20 mouse cellular contexts compared by ENCODE assay signal in the genomic region with DNA sequence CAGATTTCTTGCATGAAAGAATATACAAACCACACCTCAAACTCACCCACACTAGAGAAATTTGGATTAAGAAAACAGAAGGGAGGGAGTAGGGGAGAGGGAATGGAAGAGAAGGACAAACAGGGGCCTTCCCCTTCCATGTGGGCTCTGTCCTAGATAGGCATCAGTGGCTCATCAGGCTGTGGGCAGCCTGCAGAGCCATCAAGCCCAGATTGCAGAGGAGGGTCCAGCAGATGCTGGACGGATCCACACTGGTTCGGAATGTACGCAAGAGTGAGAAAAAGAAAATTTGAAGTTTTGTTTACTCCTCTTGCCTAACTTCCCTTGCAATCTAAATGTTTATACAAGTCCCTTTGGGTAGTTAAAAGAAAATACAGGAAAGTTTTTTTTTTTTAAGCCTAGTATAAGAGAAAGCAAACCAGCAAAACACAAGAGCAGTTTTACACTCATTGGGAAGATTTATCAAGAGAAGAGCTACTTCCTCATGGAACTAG. TPM values are rescaled to one million over a fixed set of nuclear protein-coding genes. Genes with fewer than 3 reads are reported as not detected.
"Had no signal": no experiment of that assay in that cellular context is flagged by ENCODE, and none has a peak within 500 bp of the region (broad histone marks: within the 10 kb centered on the region; RNA-seq: fewer than 3 reads in every experiment).

No protein-coding gene starts in this region.

- H3K27ac ChIP-seq: liver, embryonic 13.5 days; liver, embryonic 15.5 days; macrophage; midbrain, embryonic 13.5 days; midbrain, embryonic 15.5 days; neural tube, embryonic 12.5 days; stomach, embryonic 15.5 days had no signal

- H3K4me1 ChIP-seq: liver, embryonic 13.5 days; liver, embryonic 15.5 days; megakaryocyte, embryonic 14.5 days; midbrain, embryonic 13.5 days; midbrain, embryonic 15.5 days; neural tube, embryonic 12.5 days; stomach, embryonic 15.5 days had no signal

- H3K9me3 ChIP-seq: liver, embryonic 13.5 days; liver, embryonic 15.5 days; megakaryocyte, embryonic 14.5 days; midbrain, embryonic 13.5 days; midbrain, embryonic 15.5 days; neural tube, embryonic 12.5 days; stomach, embryonic 15.5 days had no signal

- ATAC-seq: liver, postnatal 0 days; midbrain, embryonic 13.5 days; midbrain, embryonic 15.5 days had no signal

- H3K4me2 ChIP-seq: liver, embryonic 11.5 days; liver, embryonic 13.5 days; liver, embryonic 15.5 days; midbrain, embryonic 11.5 days; midbrain, embryonic 13.5 days; midbrain, embryonic 15.5 days; neural tube, embryonic 12.5 days; stomach, embryonic 15.5 days had no signal

- H3K9ac ChIP-seq: liver, embryonic 13.5 days; liver, embryonic 15.5 days; liver, postnatal 0 days; midbrain, embryonic 13.5 days; midbrain, embryonic 15.5 days; neural tube, embryonic 12.5 days; stomach, embryonic 15.5 days had no signal

- DNase-seq: liver; liver, embryonic 13.5 days; liver, postnatal 0 days; right cerebral cortex, postnatal 14 days; thymus, adult 2 months; thymus, postnatal 25 days; thymus, postnatal 4 days had no signal

- H3K4me3 ChIP-seq: liver, embryonic 13.5 days; liver, embryonic 15.5 days; megakaryocyte, embryonic 14.5 days; midbrain, embryonic 13.5 days; midbrain, embryonic 15.5 days; neural tube, embryonic 12.5 days; stomach, embryonic 15.5 days had no signal

- H3K27me3 ChIP-seq: midbrain, embryonic 13.5 days; midbrain, embryonic 15.5 days; neural tube, embryonic 12.5 days; stomach, embryonic 15.5 days had no signal

- H3K36me3 ChIP-seq: liver, embryonic 13.5 days; liver, embryonic 15.5 days; midbrain, embryonic 13.5 days; midbrain, embryonic 15.5 days; neural tube, embryonic 12.5 days; stomach, embryonic 15.5 days had no signal

RNA-seq across cellular contexts. Expression of a gene that starts 1.1 kb away (rescaled TPM):
- polyA plus RNA-seq: macrophage; neural tube, embryonic 14.5 days had no signal

RNA-seq across cellular contexts. Expression of a gene that starts 29.5 kb away (rescaled TPM):
- polyA plus RNA-seq: liver, embryonic 11.5 days; liver, embryonic 13.5 days; liver, embryonic 15.5 days; liver, postnatal 0 days; macrophage; midbrain, embryonic 11.5 days; midbrain, embryonic 13.5 days; midbrain, embryonic 15.5 days; midbrain, postnatal 0 days; neural tube, embryonic 12.5 days; neural tube, embryonic 14.5 days; spleen, adult 2 months; stomach, embryonic 15.5 days; thymus, adult 2 months; urinary bladder, adult 2 months had no signal
